Mouse (Mus musculus): ENCODE measurements around the gene Rbms3. TPM values are rescaled to one million over a fixed set of nuclear protein-coding genes. Genes with fewer than 3 reads are reported as not detected.

Rbms3 gene
- polyA plus RNA-seq, 1 experiment from 2014 or later = 90.2 TPM

DNA sequence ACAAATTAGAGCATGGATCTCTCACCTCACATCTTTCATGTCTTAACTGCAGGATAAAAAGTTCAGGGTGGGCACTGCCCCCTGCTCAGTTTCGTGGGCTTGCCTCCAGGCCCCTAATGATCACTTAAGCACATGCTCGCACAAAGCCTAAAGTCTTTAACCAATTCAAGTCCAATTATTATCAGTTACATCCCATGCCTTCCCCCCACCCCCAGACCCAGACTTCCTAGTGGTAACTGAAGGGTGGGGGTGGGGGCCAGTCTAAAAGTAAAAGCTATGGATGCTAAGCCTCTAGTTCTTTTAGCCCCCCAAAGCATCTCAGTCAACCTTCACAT, 378.9 kb downstream of the Rbms3 start:
- H3K27me3 ChIP-seq (ENCODE audit: control insufficient read depth, insufficient read depth, low read length) = no peaks in the 10 kb centered on the region
- peak overlapping the region; percentile 73 for H3K4me2 ChIP-seq (replicated peaks; ENCODE audit: low read depth, low read length)
- H3K9ac ChIP-seq (replicated peaks; ENCODE audit: low read depth, low read length) = peak overlapping the region; percentile 64
- H3K4me3 ChIP-seq (ENCODE audit: low read depth, low read length) = peak overlapping the region; percentile 49
- peak overlapping the region; percentile 93; the same call in 1 of the 2 replicates for H3K27ac ChIP-seq (ENCODE audit: low read length)
- ATAC-seq (ENCODE audit: insufficient number of reproducible peaks, insufficient read depth, low FRiP score, low read depth) = no peak
- H3K9me3 ChIP-seq (ENCODE audit: control insufficient read depth, low read depth, low read length) = no peaks in the 10 kb centered on the region
- WGBS = 7% methylated on average over 2 of the region's 2 CpGs
- peaks cover 28% of the 10 kb centered on the region for H3K4me1 ChIP-seq (ENCODE audit: control insufficient read depth, insufficient read depth, low read length)
- no peaks in the 10 kb centered on the region for H3K36me3 ChIP-seq (ENCODE audit: control insufficient read depth, insufficient read depth, low read length)

DNA sequence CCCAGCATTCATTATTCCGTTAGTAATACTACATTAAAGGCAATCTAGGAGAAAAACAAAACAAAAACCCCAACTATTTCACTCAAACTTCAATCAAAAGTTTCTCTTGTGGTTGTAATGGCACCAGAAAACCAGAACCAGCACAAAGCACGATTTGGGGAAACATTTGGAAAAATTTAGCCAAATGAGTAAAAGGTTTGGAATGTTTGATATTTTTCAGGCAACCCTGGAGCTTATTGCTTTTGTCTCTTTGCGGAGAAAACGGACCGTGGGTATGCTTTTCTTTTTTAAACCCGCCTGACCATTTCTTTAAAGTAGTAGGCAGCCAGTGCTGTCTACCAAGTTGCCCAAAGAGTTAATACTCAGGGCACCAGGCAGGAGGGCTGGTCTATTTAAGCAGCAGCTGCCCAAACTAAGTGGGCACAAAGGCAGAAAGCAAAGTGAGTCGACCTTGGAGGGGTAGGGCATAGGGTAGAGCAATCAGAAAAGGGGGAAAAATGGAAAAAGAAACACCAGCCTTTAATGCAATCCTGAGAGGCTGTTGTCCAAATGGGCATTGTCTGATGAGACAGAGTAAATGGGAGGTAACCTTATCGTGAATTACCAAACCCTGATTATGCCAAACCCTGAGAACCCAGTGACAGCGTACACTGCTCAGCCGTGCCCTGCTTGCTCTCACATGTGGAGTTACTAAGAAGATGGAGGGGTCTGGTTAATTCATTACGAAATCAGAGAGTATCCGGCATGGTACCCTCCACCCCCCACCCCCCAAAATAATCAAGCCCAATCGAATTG, 379.5 kb downstream of the Rbms3 start:
- H3K27ac ChIP-seq (ENCODE audit: low read length) = peak overlapping the region; percentile 93; the same call in 1 of the 2 replicates

DNA sequence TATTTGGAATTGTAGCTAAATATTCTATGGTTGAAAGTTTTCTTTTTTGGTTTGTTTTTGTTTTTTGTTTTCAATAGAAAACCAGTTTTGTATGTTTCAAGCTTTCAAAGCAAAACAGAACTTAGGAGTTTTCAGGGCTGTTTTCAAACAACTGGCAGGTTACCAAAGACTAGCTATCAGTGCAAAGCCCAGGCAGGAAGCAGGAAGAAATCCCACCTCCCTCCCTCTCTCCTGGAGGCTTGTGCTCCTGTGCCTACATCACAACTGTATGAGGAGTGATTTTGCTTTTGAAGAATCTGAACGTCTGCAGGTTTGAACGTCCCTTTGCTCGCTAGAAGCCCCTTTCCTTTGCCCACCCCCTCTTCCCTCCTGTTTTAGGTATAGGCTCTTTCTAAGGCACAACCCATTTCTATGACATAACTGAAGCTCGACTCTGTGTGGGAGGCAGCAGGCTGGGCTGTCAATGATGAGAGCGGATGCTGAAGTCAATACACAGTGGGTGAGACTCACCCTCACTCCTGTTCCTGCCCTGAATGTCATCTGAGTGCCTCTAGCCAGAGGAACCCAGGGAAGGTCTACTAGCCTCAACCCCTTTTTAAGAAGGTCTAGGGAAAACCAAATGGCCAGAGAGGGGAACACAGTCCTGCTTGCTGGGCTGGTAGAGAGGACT, 382.3 kb downstream of the Rbms3 start:
- no peak for ATAC-seq (ENCODE audit: insufficient number of reproducible peaks, insufficient read depth, low FRiP score, low read depth)
- H3K27me3 ChIP-seq (ENCODE audit: control insufficient read depth, insufficient read depth, low read length) = no peaks in the 10 kb centered on the region
- peaks cover 31% of the 10 kb centered on the region for H3K4me1 ChIP-seq (ENCODE audit: control insufficient read depth, insufficient read depth, low read length)
- H3K9ac ChIP-seq (replicated peaks; ENCODE audit: low read depth, low read length) = no peak overlapping the region; the same call in 1 of the 2 replicates
- H3K27ac ChIP-seq (ENCODE audit: low read length) = peak overlapping the region; percentile 48; the same call in 1 of the 2 replicates
- no peaks in the 10 kb centered on the region for H3K9me3 ChIP-seq (ENCODE audit: control insufficient read depth, low read depth, low read length)
- H3K36me3 ChIP-seq (ENCODE audit: control insufficient read depth, insufficient read depth, low read length) = no peaks in the 10 kb centered on the region
- H3K4me3 ChIP-seq (ENCODE audit: low read depth, low read length) = no peak overlapping the region
- WGBS = 6% methylated on average over 5 of the region's 5 CpGs
- peak overlapping the region; percentile 37 for H3K4me2 ChIP-seq (replicated peaks; ENCODE audit: low read depth, low read length)

More for the DNA sequence above, 379.5 kb downstream of the Rbms3 start:
- H3K9ac ChIP-seq (replicated peaks; ENCODE audit: low read depth, low read length) = peak overlapping the region; percentile 64
- peak overlapping the region; percentile 73 for H3K4me2 ChIP-seq (replicated peaks; ENCODE audit: low read depth, low read length)
- no peak for ATAC-seq (ENCODE audit: insufficient number of reproducible peaks, insufficient read depth, low FRiP score, low read depth)
- H3K27me3 ChIP-seq (ENCODE audit: control insufficient read depth, insufficient read depth, low read length) = no peaks in the 10 kb centered on the region
- H3K36me3 ChIP-seq (ENCODE audit: control insufficient read depth, insufficient read depth, low read length) = no peaks in the 10 kb centered on the region
- H3K9me3 ChIP-seq (ENCODE audit: control insufficient read depth, low read depth, low read length) = no peaks in the 10 kb centered on the region
- H3K4me3 ChIP-seq (ENCODE audit: low read depth, low read length) = peak overlapping the region; percentile 49
- H3K4me1 ChIP-seq (ENCODE audit: control insufficient read depth, insufficient read depth, low read length) = peaks cover 28% of the 10 kb centered on the region
- WGBS = 17% methylated on average over 13 of the region's 13 CpGs

DNA sequence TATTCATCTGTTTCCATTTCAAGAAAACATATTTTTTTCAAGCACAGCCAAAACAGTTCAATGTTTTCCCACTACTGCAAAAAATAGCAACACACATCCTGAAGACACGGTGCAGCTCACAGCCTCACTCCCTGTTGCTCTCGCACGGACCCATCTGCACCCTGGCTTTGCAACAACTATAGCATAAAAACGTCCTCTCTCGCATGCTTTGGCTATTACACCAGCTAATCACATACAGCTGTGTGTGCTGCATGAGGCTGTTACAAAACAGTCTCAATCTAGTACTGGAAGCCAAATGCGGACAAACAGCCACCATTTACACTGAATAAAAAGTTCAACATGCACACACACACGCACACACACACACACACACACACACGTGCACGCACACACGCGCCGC, 383.5 kb downstream of the Rbms3 start:
- Histone ChIP-seq H3K4me3 (ENCODE audit: low read depth, low read length) (no peak overlapping the region), H3K36me3 (ENCODE audit: control insufficient read depth, insufficient read depth, low read length) (no peaks in the 10 kb centered on the region), H3K27ac (ENCODE audit: low read length) (no peak overlapping the region), H3K4me2 (replicated peaks; ENCODE audit: low read depth, low read length) (no peak overlapping the region), H3K9me3 (ENCODE audit: control insufficient read depth, low read depth, low read length) (peaks cover 2% of the 10 kb centered on the region; the same call in 1 of the 2 replicates), H3K27me3 (ENCODE audit: control insufficient read depth, insufficient read depth, low read length) (no peaks in the 10 kb centered on the region), H3K9ac (replicated peaks; ENCODE audit: low read depth, low read length) (no peak overlapping the region), H3K4me1 (ENCODE audit: control insufficient read depth, insufficient read depth, low read length) (peaks cover 31% of the 10 kb centered on the region)
- WGBS = 69% methylated on average over 12 of the region's 12 CpGs
- no peak for ATAC-seq (ENCODE audit: insufficient number of reproducible peaks, insufficient read depth, low FRiP score, low read depth)

- Histone ChIP-seq H3K9ac (replicated peaks; ENCODE audit: low read depth, low read length) (no peak overlapping the region), H3K9me3 (ENCODE audit: control insufficient read depth, low read depth, low read length) (peaks cover 3% of the 10 kb centered on the region; the same call in 1 of the 2 replicates), H3K27me3 (ENCODE audit: control insufficient read depth, insufficient read depth, low read length) (no peaks in the 10 kb centered on the region), H3K4me3 (ENCODE audit: low read depth, low read length) (no peak overlapping the region), H3K4me2 (replicated peaks; ENCODE audit: low read depth, low read length) (no peak overlapping the region), H3K36me3 (ENCODE audit: control insufficient read depth, insufficient read depth, low read length) (no peaks in the 10 kb centered on the region), H3K27ac (ENCODE audit: low read length) (no peak overlapping the region), H3K4me1 (ENCODE audit: control insufficient read depth, insufficient read depth, low read length) (peaks cover 24% of the 10 kb centered on the region)
- ATAC-seq (ENCODE audit: insufficient number of reproducible peaks, insufficient read depth, low FRiP score, low read depth) = no peak
- 73% methylated on average over 7 of the region's 7 CpGs for WGBS
Measured at GRCm38 (mm10) chr9:117243365-117243764, 386.3 kb downstream of the Rbms3 start.

- H3K4me2 ChIP-seq (replicated peaks; ENCODE audit: low read depth, low read length) = no peak overlapping the region
- no peaks in the 10 kb centered on the region for H3K27me3 ChIP-seq (ENCODE audit: control insufficient read depth, insufficient read depth, low read length)
- ATAC-seq (ENCODE audit: insufficient number of reproducible peaks, insufficient read depth, low FRiP score, low read depth) = no peak
- H3K27ac ChIP-seq (ENCODE audit: low read length) = no peak overlapping the region
- WGBS = 78% methylated on average over 6 of the region's 6 CpGs
- H3K4me1 ChIP-seq (ENCODE audit: control insufficient read depth, insufficient read depth, low read length) = 0 out of 2 replicates have a peak, but pooled peaks cover 7% of the 10 kb centered on the region
- no peak overlapping the region for H3K4me3 ChIP-seq (ENCODE audit: low read depth, low read length)
- H3K36me3 ChIP-seq (ENCODE audit: control insufficient read depth, insufficient read depth, low read length) = no peaks in the 10 kb centered on the region; the same call in 1 of the 2 replicates
- H3K9me3 ChIP-seq (ENCODE audit: control insufficient read depth, low read depth, low read length) = no peaks in the 10 kb centered on the region
- no peak overlapping the region for H3K9ac ChIP-seq (replicated peaks; ENCODE audit: low read depth, low read length)
Measured at GRCm38 (mm10) chr9:117234726-117235075, 395.0 kb downstream of the Rbms3 start.

GRCm38 (mm10) chr9:117234065-117234725, 395.5 kb downstream of the Rbms3 start:
- 88% methylated on average over 5 of the region's 5 CpGs for WGBS
- H3K27ac ChIP-seq (ENCODE audit: low read length) = no peak overlapping the region
- no peaks in the 10 kb centered on the region for H3K27me3 ChIP-seq (ENCODE audit: control insufficient read depth, insufficient read depth, low read length)
- no peak for ATAC-seq (ENCODE audit: insufficient number of reproducible peaks, insufficient read depth, low FRiP score, low read depth)
- H3K4me3 ChIP-seq (ENCODE audit: low read depth, low read length) = no peak overlapping the region
- no peaks in the 10 kb centered on the region for H3K9me3 ChIP-seq (ENCODE audit: control insufficient read depth, low read depth, low read length)
- 0 out of 2 replicates have a peak, but pooled peaks cover 7% of the 10 kb centered on the region for H3K4me1 ChIP-seq (ENCODE audit: control insufficient read depth, insufficient read depth, low read length)
- no peak overlapping the region for H3K9ac ChIP-seq (replicated peaks; ENCODE audit: low read depth, low read length)
- H3K36me3 ChIP-seq (ENCODE audit: control insufficient read depth, insufficient read depth, low read length) = no peaks in the 10 kb centered on the region; the same call in 1 of the 2 replicates
- no peak overlapping the region for H3K4me2 ChIP-seq (replicated peaks; ENCODE audit: low read depth, low read length)

DNA sequence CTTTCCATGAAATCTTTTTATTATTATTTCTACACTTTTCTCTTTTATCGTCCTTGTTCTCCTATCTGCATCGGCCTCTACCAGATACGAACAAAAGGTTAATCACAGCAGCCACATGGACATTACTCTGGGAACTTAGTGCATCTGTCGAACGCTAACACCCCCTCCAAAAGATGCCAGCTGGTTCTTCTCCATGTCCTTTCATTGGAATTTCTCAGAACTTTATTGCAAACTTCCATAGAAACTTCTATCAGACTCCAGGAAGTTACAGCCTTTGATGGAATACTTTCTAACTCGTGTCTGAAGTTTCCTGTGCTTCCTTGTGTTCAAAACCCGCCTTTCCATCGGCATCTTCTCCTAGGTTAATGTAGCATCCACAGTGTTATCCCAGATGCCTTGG, 407.0 kb downstream of the Rbms3 start:
- no peak overlapping the region for H3K4me3 ChIP-seq (ENCODE audit: low read depth, low read length)
- 49% methylated on average over 8 of the region's 8 CpGs for WGBS
- H3K9ac ChIP-seq (replicated peaks; ENCODE audit: low read depth, low read length) = no peak overlapping the region
- H3K4me2 ChIP-seq (replicated peaks; ENCODE audit: low read depth, low read length) = no peak overlapping the region
- H3K4me1 ChIP-seq (ENCODE audit: control insufficient read depth, insufficient read depth, low read length) = peaks cover 3% of the 10 kb centered on the region; the same call in 1 of the 2 replicates
- no peak overlapping the region for H3K27ac ChIP-seq (ENCODE audit: low read length)
- H3K9me3 ChIP-seq (ENCODE audit: control insufficient read depth, low read depth, low read length) = no peaks in the 10 kb centered on the region
- H3K36me3 ChIP-seq (ENCODE audit: control insufficient read depth, insufficient read depth, low read length) = no peaks in the 10 kb centered on the region; the same call in 1 of the 2 replicates
- no peaks in the 10 kb centered on the region for H3K27me3 ChIP-seq (ENCODE audit: control insufficient read depth, insufficient read depth, low read length)
- no peak for ATAC-seq (ENCODE audit: insufficient number of reproducible peaks, insufficient read depth, low FRiP score, low read depth)
